Mouse (Mus musculus) left cerebral cortex, adult 2 months (tissue): ENCODE data around the gene Mocs3. TPM values are rescaled to one million over a fixed set of nuclear protein-coding genes. Genes with fewer than 3 reads are reported as not detected.

Experiments used
- DNase-seq, 2 experiments: peaks; one replicate each; pipeline ENCODE4 v3.0.0; 2021 to 2022; ENCODE audit warnings: low spot score in 2 of 2, mixed read lengths in 1 of 2; ENCODE audit errors: extremely low spot score in 1 of 2
- H3K27ac ChIP-seq: fragments of 200-600 bp; 2 replicates; pipeline ENCODE4 v1.8.1; 2022
- H3K4me3 ChIP-seq: fragments of 200-600 bp; 2 replicates; pipeline ENCODE4 v1.8.1; 2022
- CTCF ChIP-seq: fragments of 200-600 bp; IDR thresholded peaks from 2 replicates; pipeline ENCODE4 v1.8.1; 2022; ENCODE audit warnings: antibody characterized with exemption, mild to moderate bottlenecking, moderate library complexity
- intact Hi-C: fragments of 180-260 bp; cut with DNase I; formaldehyde crosslinking; loops from one replicate; pipeline ENCODE4 v1.15.1; 2025
- total RNA-seq, 2 experiments: library from RNA; stranded (reverse); gene quantifications; 2 replicates each; pipeline ENCODE4 v1.2.3; 2021

The Mocs3 gene
- total RNA-seq, 2 experiments from 2014 or later: 19.6 to 20.1 TPM

DNA sequence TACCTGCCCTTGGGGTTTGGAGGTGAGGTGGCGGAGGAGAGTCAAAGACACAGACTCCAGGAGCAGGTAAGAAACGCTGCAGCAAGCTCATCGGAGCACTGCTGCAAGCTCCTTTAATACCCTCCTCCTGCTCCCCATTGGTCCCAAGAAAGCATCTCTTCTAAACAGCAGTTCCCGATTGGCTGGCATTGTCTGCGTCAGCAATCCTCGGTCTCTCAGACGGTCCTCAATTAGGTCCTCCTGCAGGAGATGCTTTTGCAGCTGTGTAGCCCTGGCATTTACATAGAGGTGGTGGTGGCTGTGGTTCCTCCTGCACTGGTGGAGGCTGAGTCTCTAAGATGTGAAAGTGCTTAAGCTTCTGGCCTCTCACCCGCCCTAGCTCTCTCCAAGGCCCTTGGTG is 15.1 kb downstream of the Mocs3 start:
- H3K4me3 ChIP-seq: no peak overlapping the region
- intact Hi-C loops: no loop called here
- DNase-seq: no peak
- H3K27ac ChIP-seq: no peak overlapping the region
- no peak for TF ChIP-seq CTCF

DNA sequence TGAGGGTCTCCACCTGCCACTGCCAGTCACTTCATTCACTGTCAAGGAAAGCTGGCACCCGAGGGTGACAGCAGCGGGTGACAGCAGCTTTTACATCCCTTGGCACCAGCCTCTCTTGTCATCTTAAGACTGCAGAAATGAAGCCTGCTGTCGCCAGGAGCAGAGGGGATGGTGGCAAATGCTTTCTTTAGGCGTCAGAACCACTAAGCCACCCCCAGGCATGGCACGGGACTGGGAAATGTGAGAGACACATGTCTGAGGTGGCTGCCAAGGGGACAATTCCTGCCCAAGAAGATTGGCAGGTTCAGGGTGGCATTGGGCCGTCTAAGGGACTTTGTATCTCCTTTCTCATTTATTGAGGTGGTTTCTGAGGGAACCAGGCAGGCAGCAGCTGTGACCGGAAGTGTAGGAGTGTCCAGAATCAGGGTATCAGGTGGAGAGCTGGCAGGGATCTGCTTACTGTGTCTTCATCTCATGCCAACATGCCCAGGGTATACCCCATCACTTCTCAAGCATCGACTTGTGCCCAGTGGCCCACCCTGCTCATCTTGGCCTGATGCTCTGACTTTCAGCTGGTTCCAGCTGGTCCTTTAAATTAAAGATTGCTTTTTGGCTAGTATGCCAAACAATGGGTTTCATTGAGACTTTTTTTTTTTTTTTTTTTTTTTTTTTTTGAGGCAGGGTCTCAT is 17.9 kb downstream of the Mocs3 start:
- intact Hi-C loops: no loop called here
- no peak for TF ChIP-seq CTCF
- no peak overlapping the region for H3K27ac ChIP-seq
- DNase-seq: no peak
- no peak overlapping the region for H3K4me3 ChIP-seq

DNA sequence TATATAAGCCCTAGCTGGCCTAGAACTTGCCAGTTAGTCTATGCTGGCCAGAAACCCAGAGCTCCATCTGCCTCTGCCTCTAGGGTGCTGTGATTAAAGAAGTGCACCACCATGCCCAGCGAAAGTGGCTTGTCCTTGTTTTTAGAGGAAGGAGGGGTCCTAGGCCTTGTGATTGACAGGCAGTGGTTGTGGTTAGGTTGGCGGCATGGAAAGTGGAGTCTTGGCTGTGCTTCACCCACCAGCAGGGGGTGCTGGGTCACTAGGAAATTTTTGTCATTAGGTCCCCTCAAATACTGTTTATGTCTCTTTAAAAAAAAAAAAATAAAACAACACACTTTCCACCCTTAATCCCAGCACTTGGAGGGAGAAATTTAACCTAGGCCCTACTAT is 18.4 kb downstream of the Mocs3 start:
- intact Hi-C loops: no loop called here
- H3K27ac ChIP-seq: no peak overlapping the region
- peak; percentile 41 for TF ChIP-seq CTCF
- no peak for DNase-seq
- H3K4me3 ChIP-seq: no peak overlapping the region

DNA sequence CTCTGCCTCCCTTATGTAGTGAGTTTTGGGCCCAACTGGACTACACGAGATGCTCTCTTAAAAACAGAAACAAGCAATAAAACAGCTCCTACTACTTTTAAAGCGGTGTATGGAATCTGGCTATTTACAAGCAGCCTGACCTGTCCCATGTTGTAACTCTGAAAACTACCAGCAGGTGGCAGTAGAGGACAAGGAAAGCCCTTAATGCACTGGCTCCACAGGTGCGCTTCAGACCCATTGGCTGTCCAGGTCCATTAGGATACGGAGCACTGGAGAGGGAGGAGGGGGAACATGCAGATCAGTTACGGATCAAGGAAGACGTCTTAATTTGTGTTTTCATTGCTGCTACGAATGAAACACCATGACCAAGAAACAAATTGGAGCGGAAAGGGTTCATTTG is 19.8 kb downstream of the Mocs3 start:
- DNase-seq: peak; percentile 85 to 89
- Histone ChIP-seq H3K4me3 (no peak overlapping the region), H3K27ac (no peak overlapping the region)
- intact Hi-C loops: loop anchor here (1.0 kb wide), 2 partner anchors 195 to 378 kb away; no protein-coding TSS in a partner anchor
- peak; percentile 94 for TF ChIP-seq CTCF

DNA sequence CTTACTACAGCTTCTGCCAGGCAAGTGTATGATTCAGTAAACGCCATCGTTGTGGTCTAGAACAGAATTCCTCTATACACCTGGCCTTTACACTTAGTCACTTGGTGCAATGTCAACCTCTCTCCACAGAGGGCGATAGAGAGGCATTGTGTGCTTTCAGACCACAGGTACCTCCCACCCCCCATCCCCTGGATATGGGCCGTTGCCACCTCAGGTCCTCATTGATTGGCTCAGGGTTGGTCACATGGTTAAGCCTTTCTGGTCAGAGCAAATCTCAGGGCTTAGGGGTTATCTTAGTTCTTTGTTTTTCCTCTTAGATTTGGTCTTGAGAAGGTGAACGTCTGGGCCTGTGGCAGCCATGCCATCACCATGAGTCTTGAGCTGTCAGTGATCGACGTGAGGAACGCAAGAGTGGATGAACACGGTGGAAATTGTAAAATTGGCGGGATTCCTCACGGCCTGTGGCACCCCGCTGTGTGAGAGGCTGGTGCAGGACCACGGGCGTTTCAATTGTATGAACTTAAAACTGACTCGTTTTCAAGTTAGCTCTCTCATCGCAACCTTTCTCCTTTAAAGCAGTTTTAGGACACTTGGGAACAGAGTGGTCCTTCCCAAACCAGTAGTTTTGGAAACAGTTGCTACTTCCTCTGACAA is 22.3 kb downstream of the Mocs3 start:
- no peak overlapping the region for H3K27ac ChIP-seq
- TF ChIP-seq CTCF: peak; percentile 63
- no peak overlapping the region for H3K4me3 ChIP-seq
- no peak for DNase-seq
- intact Hi-C loops: no loop called here

DNA sequence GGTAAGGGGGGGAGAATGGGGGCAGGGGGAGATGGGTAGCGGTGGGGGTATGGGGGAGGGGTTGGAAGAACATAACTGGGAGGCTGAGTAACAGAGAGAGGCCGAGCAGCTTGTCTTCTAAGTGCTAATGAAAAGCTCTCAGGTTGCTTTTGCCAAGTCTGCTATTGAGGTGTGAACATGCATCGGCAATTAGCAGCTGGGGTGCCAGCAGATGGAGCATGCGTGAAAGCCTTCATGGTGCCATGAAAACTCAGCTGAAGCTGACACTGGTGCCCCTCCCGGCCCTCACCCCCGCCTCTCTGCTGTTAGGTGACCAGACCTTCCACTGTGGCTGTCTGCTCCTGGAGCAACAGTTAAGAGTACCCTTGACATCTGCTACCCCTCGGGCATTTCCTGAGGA is 23.4 kb downstream of the Mocs3 start:
- intact Hi-C loops: no loop called here
- TF ChIP-seq CTCF: no peak
- no peak overlapping the region for H3K27ac ChIP-seq
- H3K4me3 ChIP-seq: no peak overlapping the region
- DNase-seq: no peak

DNA sequence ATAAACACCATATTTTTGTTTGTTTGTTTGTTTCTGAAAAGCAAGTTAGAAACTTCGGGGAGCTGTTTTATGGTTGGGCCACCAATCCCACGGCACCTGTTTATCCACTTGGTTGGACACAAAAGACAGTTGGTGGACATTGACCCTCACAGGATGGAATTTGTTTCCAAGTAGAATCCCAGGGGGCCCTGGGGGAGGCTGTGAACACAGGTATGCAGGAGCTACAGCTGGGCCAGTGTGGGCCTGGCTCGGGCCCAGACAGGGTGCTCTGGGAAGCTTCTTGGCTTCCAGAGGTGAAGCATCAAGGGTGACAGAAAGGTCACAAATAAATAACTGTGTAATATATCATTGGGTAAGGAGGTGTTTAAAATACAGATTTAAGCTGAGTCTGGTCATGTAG is 26.1 kb downstream of the Mocs3 start:
- Histone ChIP-seq H3K4me3 (no peak overlapping the region), H3K27ac (no peak overlapping the region)
- no peak for DNase-seq
- intact Hi-C loops: no loop called here
- no peak for TF ChIP-seq CTCF

DNA sequence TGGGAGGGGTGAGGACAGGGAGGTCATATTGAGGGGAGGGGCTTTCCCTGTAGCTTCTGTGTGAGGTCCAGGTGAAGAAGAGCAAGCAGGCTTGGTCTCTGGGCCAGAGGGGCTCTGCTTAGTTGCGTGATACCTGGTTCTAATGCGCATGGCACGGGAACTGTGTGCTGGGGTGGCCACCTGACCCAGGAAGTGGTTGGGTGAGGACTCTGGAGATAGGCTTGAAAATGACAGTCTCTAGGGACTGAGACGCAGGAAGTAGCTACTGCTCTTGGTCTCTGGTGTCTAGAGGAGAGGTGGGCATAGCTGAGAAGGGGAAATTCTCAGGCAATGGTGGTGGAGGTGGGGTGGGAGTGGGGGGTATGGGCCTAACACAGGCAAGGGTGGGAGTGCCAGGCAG is 26.8 kb downstream of the Mocs3 start:
- no peak for TF ChIP-seq CTCF
- Histone ChIP-seq H3K27ac (no peak overlapping the region), H3K4me3 (no peak overlapping the region)
- intact Hi-C loops: no loop called here
- no peak for DNase-seq

DNA sequence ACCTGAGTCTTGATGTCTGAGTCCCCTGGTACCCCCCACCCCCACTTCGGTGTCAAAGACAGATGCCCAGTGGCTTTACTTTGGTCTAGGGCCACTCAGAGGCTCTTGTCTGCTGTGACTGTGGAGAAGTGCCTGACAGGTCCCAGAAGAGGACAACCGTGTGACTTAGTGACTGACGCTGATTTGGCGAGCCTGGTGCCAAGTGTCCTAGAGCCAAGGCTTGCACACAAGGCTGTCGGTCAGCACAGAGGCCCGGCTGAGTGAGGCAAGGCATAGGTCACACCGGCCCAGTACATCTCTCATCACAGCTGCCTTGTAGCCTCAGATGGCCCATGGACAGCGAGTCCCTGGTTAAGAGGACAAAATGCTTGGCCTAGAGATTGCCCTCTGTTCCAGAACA is 28.6 kb downstream of the Mocs3 start:
- no peak for TF ChIP-seq CTCF
- no peak overlapping the region for H3K4me3 ChIP-seq
- H3K27ac ChIP-seq: no peak overlapping the region
- intact Hi-C loops: no loop called here
- DNase-seq: no peak

DNA sequence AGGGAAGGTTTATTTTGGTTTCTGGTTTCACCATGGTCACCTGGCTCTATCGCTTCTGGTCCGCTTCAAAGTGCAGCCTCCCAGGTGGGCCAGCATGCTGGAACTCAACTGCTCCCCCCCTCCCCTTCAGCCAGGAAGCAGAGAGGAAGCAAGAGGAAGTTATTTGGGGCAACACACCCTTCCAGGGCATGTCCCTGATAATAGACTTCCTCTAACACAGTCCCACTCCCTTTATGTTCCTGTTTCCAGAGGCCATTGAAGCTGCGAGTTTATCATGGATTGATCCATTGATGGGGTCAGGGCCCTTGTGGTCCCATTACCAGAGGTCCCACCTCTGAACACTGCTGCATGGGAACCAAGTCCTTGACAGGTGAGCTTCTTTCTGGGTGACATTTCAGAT is 29.7 kb downstream of the Mocs3 start:
- intact Hi-C loops: no loop called here
- no peak for TF ChIP-seq CTCF
- no peak for DNase-seq
- H3K27ac ChIP-seq: no peak overlapping the region
- H3K4me3 ChIP-seq: no peak overlapping the region

DNA sequence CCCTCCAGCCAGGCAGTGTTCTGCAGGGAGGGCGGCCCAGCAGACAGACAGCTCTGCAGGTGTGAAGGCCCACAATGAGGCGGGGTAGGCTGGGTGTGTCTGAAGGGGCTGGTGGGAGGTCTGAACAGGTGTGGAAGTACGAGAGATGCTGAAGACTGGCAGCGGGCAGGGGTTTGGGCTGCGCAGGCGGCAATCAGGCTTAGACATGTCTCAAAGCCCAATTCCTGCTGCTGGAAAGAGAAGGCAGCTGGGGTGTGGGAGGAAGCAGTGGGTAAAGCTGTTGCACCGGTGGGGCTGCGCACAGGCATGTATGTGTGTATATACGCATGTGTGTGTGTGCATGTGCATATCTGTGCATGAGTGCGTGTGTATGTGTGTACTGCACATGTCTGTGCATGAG is 30.5 kb downstream of the Mocs3 start:
- DNase-seq: peak; percentile 53 to 67
- Histone ChIP-seq H3K4me3 (no peak overlapping the region), H3K27ac (peak overlapping the region; percentile 1; the same call in 1 of the 2 replicates)
- no peak for TF ChIP-seq CTCF
- intact Hi-C loops: no loop called here

DNA sequence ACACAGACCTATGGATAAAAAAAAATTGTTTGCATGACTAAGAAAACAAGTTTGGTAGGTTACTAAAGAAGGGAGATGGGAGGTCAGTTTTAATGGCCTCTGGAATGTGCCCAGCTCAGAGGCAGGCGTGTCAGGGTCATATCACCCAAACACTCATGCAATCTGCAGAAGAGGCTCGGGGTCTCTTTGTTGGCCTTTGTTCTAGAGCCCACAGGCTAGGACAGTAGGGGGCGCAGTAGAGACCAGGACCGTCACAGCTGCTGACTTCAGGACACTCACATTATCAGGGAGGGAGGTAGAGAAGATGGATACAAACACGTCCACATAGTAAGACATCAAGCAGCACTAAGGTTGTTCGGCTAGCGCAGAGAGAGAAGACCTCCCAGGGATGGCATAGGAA is 37.6 kb downstream of the Mocs3 start:
- peak; percentile 54 for TF ChIP-seq CTCF
- H3K4me3 ChIP-seq: no peak overlapping the region
- H3K27ac ChIP-seq: no peak overlapping the region
- DNase-seq: no peak
- intact Hi-C loops: no loop called here

DNA sequence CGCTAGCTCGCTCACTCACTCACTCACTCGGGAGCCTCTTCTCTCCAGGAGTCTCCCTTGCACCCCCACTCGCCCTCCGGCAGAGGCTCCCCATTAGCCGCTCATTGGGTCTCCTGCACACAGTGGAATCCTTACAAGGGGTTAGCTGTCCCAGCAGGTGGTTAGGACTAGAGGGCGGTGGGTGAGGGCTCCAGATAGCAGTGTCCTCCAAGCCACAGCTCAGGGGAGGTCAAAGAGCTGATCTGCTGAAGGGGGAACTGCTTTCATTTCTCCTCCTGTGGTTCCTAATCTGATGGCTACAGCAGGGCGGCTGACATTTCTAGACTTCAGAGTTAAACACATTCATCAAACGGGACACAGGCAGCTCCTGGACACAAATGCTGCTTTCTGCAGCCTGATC is 43.0 kb downstream of the Mocs3 start:
- TF ChIP-seq CTCF: no peak
- no peak overlapping the region for H3K27ac ChIP-seq
- no peak overlapping the region for H3K4me3 ChIP-seq
- DNase-seq: no peak
- intact Hi-C loops: no loop called here
